Mouse (Mus musculus) thymus, postnatal 4 days (tissue): Measurements from ENCODE around the gene Bcas3.

Experiments used
- DNase-seq: peaks from one replicate; pipeline ENCODE4 v3.0.0; 2021

Bcas3 gene

DNA sequence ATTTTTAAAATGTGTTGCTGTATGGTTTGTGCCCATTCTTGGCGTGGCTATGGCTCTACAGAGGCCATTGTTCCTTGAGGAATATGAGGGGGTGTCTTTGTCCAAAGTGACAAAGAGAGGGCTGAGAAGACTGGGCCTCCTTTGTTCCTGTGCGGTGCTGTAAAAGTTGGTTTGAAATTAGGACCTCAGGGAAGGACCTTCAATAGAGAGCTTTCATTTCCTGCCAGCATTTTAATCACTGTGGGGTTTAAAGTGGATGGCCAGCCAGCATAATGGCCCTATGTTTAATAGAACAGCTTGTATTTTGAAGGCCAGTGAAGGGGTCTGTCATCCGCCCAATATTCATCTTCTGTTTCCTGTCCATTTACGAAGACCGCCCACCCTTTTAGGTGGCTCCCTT, 325.7 kb downstream of the Bcas3 start:
- DNase-seq, result no peak

- DNase-seq, result no peak
Observed at GRCm38 (mm10) chr11:85681580-85682419, 328.8 kb downstream of the Bcas3 start.

DNA sequence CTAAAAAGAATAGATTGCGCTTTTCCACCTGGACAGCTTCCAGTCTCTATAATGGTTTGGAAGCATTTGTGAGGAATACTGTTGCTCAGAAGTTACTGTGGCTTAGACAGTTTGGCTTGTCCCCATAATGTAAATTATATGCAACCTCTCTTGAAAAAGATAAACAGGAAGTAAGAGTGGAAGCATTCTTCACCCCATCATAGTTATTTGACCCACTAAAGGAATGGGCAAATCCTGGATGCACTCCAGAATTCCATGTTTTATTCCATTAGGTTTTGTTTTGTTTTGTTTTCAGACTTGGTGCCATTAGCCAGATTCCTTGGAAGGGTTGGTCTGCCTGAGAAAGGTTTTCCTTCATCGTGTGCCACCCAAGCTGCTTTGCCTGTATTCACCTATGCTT, 332.0 kb downstream of the Bcas3 start:
- DNase-seq, result no peak

DNA sequence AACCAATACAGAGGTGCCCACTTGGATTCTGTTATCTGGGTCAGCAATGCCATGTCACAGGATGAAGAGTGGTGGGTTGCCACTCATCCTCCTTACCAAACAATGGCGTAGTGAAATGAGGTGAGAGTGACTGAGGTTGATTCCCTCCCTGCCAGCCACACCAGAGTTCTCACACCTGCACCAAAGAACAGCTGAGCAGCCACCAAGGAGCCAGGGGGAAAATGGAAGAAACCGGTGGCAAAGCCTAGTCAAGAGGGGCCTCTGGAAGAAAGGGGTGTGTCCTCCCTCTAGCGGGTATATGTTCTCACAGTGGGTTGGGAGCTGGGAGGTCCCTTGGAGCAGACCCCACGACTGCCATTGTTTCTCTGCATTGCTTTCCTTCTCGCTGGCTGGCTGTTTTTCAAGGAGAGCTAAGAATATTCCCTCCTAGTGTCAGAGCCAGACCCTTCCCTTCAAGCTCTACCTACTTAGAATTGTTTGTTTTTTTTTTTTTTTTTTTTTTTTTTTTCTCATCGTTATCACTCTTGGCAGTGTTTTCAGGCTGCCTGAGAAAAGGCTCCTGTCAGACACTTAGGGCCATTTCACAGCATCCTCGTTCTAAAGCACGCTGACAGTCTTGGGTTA, 335.0 kb downstream of the Bcas3 start:
- DNase-seq, result no peak

DNA sequence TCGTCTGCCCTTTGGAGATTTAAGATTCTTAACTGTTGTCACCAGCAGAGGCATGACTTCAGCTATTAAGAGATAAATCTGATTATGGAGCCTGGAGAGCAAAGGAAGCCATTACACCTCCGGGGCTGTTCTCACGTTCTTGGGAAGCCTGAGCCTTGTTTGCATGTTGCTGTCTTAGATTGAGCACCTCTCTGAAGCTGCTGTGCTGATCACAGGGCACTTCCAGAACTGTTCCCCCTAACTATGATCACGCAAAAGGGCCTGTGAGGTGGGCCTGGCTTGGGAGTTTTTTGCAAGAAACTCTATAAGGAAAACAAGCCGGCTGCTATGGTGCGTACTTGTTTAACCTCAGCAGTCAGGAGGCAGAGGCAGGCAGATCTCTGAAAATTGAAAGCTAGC, 335.5 kb downstream of the Bcas3 start:
- no peak for DNase-seq

- DNase-seq, result no peak
Observed at GRCm38 (mm10) chr11:85689226-85689625, 336.3 kb downstream of the Bcas3 start.

DNA sequence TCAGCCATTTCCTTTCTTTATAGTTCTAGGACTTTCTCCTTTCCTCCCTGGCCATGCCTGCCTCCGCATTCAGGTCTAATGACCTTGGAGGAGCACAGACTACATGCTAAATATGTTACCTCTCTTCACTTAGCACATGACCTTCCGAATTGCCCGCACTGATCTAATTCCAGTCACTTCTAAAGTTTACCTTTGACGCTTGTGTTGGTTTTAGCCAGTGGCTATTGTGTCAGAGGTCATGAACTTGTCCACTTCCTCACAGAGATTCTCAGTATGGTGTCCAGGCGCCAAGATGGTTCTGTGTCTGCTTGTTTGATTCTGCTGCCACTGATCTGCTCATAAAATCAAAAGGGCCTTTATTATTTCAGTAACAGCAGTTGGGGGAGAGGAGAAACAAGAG, 338.3 kb downstream of the Bcas3 start:
- DNase-seq, result no peak

DNA sequence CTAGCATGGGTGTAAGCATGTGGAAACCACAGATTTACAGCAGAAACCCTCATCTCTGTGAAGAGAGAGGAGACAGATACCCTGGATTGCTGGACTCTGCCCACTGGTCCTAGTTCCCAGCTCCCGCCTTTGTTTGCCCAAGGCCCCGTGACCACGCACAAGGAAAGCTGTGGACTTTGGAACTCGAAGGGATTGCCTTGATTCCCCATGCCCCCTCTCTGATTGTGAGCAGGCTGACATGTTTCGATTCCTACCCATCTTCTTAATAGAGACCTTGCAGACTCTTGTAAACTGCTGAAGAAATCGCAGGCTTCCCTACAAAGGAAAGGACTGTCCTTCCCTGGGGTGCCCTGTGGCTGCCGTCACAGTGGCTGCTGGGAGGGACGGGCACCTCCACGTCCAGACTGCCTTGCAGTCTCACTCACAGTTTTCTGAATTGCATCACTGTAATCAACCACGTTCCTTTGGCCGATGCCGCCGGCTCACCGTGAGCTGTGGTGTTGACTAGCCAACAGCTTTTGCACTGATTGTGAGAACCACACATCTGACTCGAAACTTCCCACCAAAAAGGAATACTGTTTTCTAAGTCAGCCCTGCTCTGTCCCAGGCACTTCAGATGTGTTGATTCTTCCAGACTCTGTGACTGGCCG, 342.8 kb downstream of the Bcas3 start:
- DNase-seq, result no peak

GRCm38 (mm10) chr11:85696491-85697398, 343.8 kb downstream of the Bcas3 start:
- DNase-seq, result no peak

- no peak for DNase-seq
Observed at GRCm38 (mm10) chr11:85697468-85697867, 344.5 kb downstream of the Bcas3 start.

DNA sequence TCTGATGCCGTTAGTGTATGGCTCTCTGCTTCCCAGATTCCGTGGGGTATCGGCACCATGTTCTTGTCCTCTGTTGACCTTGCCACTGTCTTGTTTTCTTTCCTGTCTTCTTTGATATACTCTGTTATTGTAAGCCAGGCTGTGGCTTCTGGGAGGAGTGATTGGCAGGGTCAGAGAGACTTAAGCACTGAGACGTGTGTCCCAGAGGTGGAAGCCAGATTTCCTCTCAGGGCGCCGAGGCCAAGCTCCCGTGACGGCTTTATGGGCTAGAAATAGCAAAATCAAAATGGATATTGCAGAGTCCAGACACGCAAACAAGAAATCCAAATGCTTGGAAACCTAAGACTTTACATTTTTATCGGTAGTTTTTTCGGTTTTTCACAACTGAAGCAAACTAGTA, 345.3 kb downstream of the Bcas3 start:
- no peak for DNase-seq

DNA sequence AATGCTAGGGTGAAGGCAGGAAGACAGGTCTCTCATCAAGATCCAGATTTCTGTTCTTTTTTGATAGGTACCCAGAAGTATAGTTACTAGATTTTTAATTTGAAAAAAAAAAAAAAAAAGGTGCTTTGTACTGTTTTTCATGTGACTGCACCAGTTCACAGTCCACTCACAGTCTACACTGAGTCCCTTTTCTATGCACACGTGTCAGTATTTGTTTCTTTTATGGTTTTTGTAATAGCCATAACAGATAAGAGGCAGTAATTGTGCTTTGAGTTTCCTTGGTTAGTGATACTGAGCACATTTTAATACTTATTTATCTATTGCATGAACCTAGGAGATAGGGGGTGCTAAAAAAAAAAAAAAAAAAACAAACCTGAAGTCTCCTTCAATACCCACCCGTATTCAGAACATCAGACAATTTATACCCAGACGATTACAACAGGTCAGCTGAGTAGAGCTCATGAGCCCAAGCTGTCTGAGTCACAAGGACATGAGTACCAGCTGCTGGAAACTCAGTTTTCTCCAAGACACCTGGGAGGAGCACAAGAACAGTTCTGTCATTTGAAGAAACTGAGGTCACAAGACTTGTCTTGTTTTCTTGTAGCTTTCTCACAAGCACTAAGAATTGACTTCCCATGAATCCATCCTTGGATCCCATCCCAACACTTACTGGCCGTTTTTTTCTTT, 351.2 kb downstream of the Bcas3 start:
- DNase-seq, result no peak

- peak; percentile 17 for DNase-seq
Observed at GRCm38 (mm10) chr11:85706630-85707029, 353.7 kb downstream of the Bcas3 start.

GRCm38 (mm10) chr11:85707496-85707895, 354.5 kb downstream of the Bcas3 start:
- no peak for DNase-seq

DNA sequence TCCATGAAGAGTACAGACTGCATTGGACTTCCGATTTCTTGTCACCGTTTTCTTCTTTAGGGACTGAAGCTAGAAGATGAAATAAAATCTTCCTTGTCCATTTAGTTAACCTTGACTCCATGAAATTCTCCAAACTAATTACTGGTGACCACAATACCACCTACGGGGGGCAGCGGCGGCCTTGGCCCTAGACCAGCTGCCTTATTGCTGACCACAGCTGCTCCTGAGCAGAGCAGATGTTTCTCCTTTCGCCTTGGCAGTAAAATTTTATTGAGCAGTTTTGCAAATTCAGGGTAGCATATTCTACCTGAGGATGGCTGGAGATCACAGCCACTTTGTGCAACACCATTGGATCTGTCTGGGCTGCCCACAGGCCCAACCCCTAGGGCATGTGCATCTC, 356.2 kb downstream of the Bcas3 start:
- DNase-seq, result no peak

GRCm38 (mm10) chr11:85710155-85710554, 357.2 kb downstream of the Bcas3 start:
- DNase-seq, result no peak

- DNase-seq, result no peak
Observed at GRCm38 (mm10) chr11:85712026-85712804, 359.2 kb downstream of the Bcas3 start.

- DNase-seq, result peak; percentile 31
Observed at GRCm38 (mm10) chr11:85712860-85713813, 360.2 kb downstream of the Bcas3 start.

DNA sequence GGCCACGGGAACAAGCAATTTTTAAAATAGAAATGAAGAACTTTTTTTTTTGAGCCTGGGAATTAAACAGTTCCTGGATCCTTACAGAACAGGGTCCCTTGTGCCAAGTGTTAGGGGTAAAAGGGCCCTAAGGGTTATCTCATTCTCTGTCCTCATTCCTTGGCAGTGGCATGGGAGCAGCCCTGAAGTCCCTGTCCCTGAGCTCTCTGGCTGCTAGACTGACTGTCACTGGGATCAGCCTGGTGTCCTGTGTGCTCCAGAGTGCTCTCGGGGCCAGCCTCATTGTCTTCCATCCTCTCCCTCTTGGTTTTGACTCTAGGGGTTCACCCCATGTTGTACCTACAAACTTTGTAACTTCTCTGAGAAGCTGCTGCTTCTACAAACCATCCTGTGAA, 360.8 kb downstream of the Bcas3 start:
- DNase-seq, result no peak

- DNase-seq, result no peak
Observed at GRCm38 (mm10) chr11:85714312-85714931, 361.5 kb downstream of the Bcas3 start.
